Mouse (Mus musculus) neutrophil, adult 65 days (primary cell): ENCODE data around the gene Cacna1h. TPM values are rescaled to one million over a fixed set of nuclear protein-coding genes. Genes with fewer than 3 reads are reported as not detected.

Experiments used
- total RNA-seq: library from RNA; stranded (reverse); gene quantifications from 2 replicates; pipeline ENCODE4 v1.2.4, GENCODE M21; 2023

Gene Cacna1h
- 0.19 and 0.25 TPM in 2 replicates for total RNA-seq

DNA sequence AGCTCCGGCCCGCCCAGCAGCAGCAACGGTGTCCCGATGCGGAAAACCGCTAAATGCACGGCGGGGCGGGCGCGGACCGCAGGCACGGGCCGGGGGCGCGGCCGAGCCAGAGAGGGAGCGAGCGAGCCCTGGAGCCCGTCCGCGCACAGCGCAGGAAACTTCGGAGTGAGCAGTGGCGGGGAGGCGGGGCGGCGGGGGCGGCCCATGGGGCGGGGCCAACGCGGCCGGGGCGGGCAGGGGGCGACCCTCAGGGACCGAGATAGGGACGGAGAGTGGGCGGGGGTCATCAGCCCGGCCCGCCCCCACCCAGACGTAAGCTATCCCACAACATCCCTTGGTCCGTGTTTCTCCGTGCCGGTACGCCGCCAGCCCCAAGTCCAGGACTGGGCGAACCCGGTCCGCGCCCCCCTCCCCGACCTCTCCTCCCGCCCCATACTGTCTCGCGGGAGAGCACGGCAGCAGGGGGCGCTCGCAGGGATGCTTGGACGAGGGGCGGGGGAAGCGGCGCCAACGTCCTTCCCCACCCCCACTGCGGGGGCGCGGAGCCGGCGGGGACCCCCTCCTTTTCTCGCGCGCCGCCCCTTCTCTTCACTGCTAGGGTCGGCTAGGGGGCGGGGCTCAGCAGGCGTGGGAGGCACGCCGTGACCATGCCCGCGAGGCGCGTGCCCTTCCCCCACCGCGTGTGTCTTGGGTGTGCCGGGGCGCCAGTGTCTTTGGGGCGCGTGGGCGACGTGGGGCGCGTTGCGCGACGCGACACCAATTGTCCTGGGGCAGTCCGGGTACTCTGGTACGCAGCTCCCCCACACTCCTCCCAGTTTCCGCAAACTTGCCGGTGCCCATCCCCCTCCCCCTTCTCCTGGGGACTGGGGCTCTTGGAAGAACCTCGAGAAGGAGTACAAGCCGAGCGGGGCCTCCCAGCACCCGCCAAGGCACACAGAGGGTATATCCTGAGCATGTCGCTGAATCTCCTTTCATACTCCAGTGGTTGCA lies at the start of gene Cacna1h:
Gene Cacna1h, minus strand, starts transcription at position 167 of the 990 bp plus-strand sequence.

DNA sequence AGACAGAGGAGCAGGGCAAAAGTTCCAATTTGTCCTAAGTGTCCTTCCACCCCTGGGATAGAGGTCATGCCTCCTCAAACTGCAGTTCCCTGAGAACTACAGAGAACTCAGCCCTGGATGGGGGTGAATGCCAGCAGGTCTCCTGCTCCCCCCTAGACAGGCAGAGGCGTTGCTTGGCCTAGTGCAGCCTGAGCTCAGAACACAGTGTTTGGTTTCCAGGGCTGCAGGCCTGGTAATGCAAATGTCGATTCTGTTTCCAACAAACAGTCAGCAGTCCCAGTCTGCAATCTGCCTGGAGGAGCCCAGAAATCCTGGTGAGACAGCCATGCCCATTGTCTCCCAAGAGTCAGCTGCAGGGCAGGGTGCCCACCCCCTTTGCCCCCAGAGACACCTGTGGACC lies 20.7 kb upstream of the Cacna1h start, which contains the start of gene Tekt4:
Gene Tekt4, plus strand, starts transcription at position 344 of the 400 bp plus-strand sequence.

DNA sequence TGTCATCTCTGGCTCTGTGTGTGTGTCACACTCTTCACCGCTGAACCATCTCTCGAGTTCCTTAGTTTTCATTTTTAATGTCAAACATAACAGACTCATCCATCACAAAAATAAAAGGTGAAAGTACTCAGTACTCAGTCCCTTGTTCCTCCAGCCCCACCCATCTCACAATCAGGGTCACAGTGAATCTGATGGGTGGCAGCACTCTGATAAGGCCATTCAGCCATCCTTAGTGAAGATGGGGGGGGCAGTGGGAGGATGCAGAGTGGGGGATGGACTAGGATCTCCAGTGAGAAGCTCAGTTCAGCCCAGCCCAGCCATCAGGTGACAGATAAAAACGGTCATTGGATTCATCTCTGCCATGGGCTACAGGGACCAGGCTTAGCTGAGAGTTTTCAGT lies 64.6 kb downstream of the Cacna1h start, which contains the start of gene Tpsg1:
Gene Tpsg1, plus strand, starts transcription at position 301 of the 400 bp plus-strand sequence.

DNA sequence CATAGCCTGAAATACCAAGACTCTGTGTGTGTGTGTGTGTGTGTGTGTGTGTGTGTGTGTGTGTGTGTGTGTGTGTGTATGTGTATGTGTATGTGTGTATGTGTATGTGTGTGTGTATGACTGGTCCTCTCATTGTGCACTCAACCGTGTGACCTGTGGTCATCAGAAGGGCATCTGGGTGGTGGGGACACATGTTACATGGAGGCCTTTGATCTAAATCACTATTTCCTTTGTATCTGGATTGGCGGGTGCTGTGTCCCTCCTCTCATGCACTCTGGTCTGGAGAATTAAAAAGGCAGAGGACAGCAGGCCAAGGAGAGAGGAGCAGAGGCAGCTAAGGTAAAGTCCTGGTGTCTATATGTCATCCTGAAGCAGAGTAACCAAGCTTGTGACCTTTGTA lies 67.6 kb downstream of the Cacna1h start, which contains the start of gene Tpsb2:
Gene Tpsb2, plus strand, starts transcription at position 301 of the 400 bp plus-strand sequence.

DNA sequence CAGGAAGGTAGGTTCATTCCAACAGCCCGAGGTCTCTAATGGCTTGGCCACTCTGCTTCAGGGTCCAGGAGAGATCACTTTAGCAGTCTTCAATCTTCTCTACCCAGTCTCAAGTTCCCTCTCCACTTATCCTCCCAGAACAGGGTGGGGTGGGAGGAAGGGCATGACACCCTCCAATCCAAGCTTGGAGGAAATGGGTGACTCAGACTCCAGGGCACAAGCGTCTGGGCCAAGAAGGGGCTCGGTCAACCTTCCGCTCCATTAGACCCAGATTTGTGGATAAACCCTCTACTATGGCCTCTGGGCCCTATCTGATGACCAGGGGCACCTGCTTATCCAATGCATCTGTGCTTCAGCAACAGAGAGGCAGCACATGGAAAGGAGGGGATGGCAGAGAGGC lies 88.1 kb downstream of the Cacna1h start, which contains the start of gene Tpsab1:
Gene Tpsab1, minus strand, starts transcription at position 101 of the 400 bp plus-strand sequence.

Other genes with a start within 250 kb of the Cacna1h start
- 5.5 and 6.8 TPM in 2 replicates for gene BC003965, start 249.2 kb downstream of the Cacna1h start, total RNA-seq
- gene Unkl, start 245.4 kb downstream of the Cacna1h start, total RNA-seq = 18.6 and 26.5 TPM in 2 replicates
- 12.1 and 18.8 TPM in 2 replicates for gene Gnptg, start 193.7 kb downstream of the Cacna1h start, total RNA-seq
- 5.8 and 8.9 TPM in 2 replicates for gene Tsr3, start 193.6 kb downstream of the Cacna1h start, total RNA-seq
- 4.4 and 6.8 TPM in 2 replicates for gene Baiap3, start 177.4 kb downstream of the Cacna1h start, total RNA-seq
- 213 and 244 TPM in 2 replicates for gene Ube2i, start 159.2 kb downstream of the Cacna1h start, total RNA-seq
- 80.0 and 94.6 TPM in 2 replicates for gene Prss34, start 135.4 kb downstream of the Cacna1h start, total RNA-seq
- gene Prss28, start 125.1 kb downstream of the Cacna1h start, total RNA-seq = not detected in 2 replicates
- not detected in 2 replicates for gene Prss29, start 115.1 kb downstream of the Cacna1h start, total RNA-seq
- gene Tpsab1, start 88.2 kb downstream of the Cacna1h start, total RNA-seq = not detected in 2 replicates
- gene Tpsb2, start 67.5 kb downstream of the Cacna1h start, total RNA-seq = not detected in 2 replicates
- gene Tpsg1, start 64.5 kb downstream of the Cacna1h start, total RNA-seq = not detected in 2 replicates
- not detected in 2 replicates for gene Tekt4, start 20.8 kb upstream of the Cacna1h start, total RNA-seq
- gene Sstr5, start 63.5 kb upstream of the Cacna1h start, total RNA-seq = not detected in 2 replicates
- not detected in 2 replicates for gene Sox8, start 136.9 kb upstream of the Cacna1h start, total RNA-seq
- 8.7 and 10.5 TPM in 2 replicates for gene Lmf1, start 145.3 kb upstream of the Cacna1h start, total RNA-seq